Mouse (Mus musculus) ES-Bruce4 (cell line): Measurements from ENCODE around the gene Id2.

Source experiments
- CTCF ChIP-seq: IDR thresholded peaks from one replicate; pipeline ENCODE4 v1.8.1; 2011; ENCODE audit warnings: low read depth, low read length
- EP300 ChIP-seq: IDR thresholded peaks from 2 replicates; pipeline ENCODE4 v1.6.1; 2011; ENCODE audit warnings: low read depth, low read length; ENCODE audit not compliant: insufficient read depth
- POLR2A ChIP-seq: IDR thresholded peaks from one replicate; pipeline ENCODE4 v1.8.1; 2011; ENCODE audit warnings: low read length; ENCODE audit not compliant: insufficient read depth

- TF ChIP-seq CTCF = no peak
- no peak for TF ChIP-seq EP300
- TF ChIP-seq POLR2A = no peak
Observed at GRCm38 (mm10) chr12:25132046-25132445, 35.1 kb upstream of the Id2 start.
